ENCODE assay signal across 8 mouse cellular contexts in the genomic region with DNA sequence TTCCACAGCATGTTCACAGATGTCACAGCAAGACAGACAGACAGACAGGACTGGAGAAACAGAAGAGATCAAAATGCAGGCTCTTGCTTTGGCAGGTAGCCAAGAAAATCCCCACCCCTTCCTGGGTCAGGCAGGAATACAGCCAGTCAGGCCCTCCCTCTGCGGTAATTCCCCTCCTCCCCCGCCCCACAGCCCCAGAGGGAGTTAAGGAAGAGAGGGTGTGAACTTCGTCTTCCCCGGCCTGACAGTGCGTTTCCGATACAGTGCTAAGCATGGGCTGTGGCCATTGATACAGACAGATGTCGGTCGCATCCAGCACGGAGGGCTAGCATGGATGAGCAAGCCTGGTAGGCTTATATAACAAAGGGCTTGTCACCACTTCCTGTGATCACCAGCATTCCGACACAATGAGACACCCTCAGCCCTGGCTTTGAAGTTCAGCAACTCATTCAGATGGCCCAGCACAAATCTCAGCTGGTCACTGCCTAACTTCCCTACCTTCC. TPM values are rescaled to one million over a fixed set of nuclear protein-coding genes. Genes with fewer than 3 reads are reported as not detected.
A peak's percentile ranks its signal among the peaks of the same experiment; 100 is the strongest.
DNase-seq lines count a peak whose midpoint lies in the region; ATAC-seq and TF ChIP-seq lines count a peak whose summit lies in the region.

No protein-coding gene starts in this region.

- H3K9ac ChIP-seq in heart, embryonic 14.5 days (ENCODE audit: low read length): peak overlapping the region; percentile 57
- H3K9ac ChIP-seq in kidney, embryonic 16.5 days (replicated peaks; ENCODE audit: low read length): peak overlapping the region; percentile 35; the same call in 1 of the 2 replicates

- no peaks in the 10 kb centered on the region for H3K36me3 ChIP-seq in heart, embryonic 14.5 days (ENCODE audit: control insufficient read depth, insufficient read depth, low read length)
- no peaks in the 10 kb centered on the region for H3K36me3 ChIP-seq in kidney, embryonic 16.5 days (ENCODE audit: insufficient read depth, low read length)
- no peaks in the 10 kb centered on the region for H3K36me3 ChIP-seq in small intestine, adult 2 months (ENCODE audit: control insufficient read depth, insufficient read depth, low read length)

- 1% methylated on average over 10 of the region's 10 CpGs for WGBS in heart, embryonic 14.5 days
- WGBS in kidney, embryonic 16.5 days: 1% methylated on average over 10 of the region's 10 CpGs
- 3% methylated on average over 10 of the region's 10 CpGs for WGBS in small intestine, adult 2 months

- DNase-seq in heart, adult 11 months: peak; percentile 99
- DNase-seq in heart, adult 8-10 months (ENCODE audit: low spot score): no peak
- DNase-seq in lung, postnatal 36 days: peak; percentile 71
- DNase-seq in cerebellum, postnatal 36 days: no peak

- H3K4me2 ChIP-seq in heart, embryonic 14.5 days (ENCODE audit: low read length): peak overlapping the region; percentile 53
- peak overlapping the region; percentile 42 for H3K4me2 ChIP-seq in kidney, embryonic 16.5 days (replicated peaks; ENCODE audit: low read depth, low read length)

- no peaks in the 10 kb centered on the region for H3K9me3 ChIP-seq in heart, embryonic 14.5 days (ENCODE audit: control insufficient read depth, low read length)
- no peaks in the 10 kb centered on the region for H3K9me3 ChIP-seq in kidney, embryonic 16.5 days (ENCODE audit: low read length)

- H3K4me3 ChIP-seq in cortical plate, adult 2 months (ENCODE audit: insufficient read depth, low read length): no peak overlapping the region
- H3K4me3 ChIP-seq in heart, embryonic 14.5 days (ENCODE audit: control insufficient read depth in 1 of 2, insufficient read depth in 1 of 2, low read depth in 1 of 2, low read length in 2 of 2): peak overlapping the region in 1 of 2 experiments; percentile 2; a peak in 1 of 4 replicates
- H3K4me3 ChIP-seq in kidney, embryonic 16.5 days (ENCODE audit: low read length): peak overlapping the region; percentile 7; the same call in 1 of the 2 replicates
- no peak overlapping the region for H3K4me3 ChIP-seq in small intestine, adult 2 months (ENCODE audit: low read depth, low read length)

- peak; percentile 49 for ATAC-seq in heart, embryonic 14.5 days (ENCODE audit: insufficient number of reproducible peaks, insufficient read depth, low FRiP score, low read depth)
- ATAC-seq in kidney, embryonic 16.5 days (ENCODE audit: low FRiP score, low TSS enrichment): peak; percentile 83

- H3K27me3 ChIP-seq in heart, embryonic 14.5 days (ENCODE audit: control insufficient read depth, insufficient read depth, low read length): no peaks in the 10 kb centered on the region
- no peaks in the 10 kb centered on the region for H3K27me3 ChIP-seq in kidney, embryonic 16.5 days (ENCODE audit: insufficient read depth, low read length)
- H3K27me3 ChIP-seq in small intestine, adult 2 months (ENCODE audit: control insufficient read depth, insufficient read depth, low read length): no peaks in the 10 kb centered on the region

- no peak for TF ChIP-seq CTCF in cortical plate, adult 2 months (IDR thresholded peaks at IDR 0.05; ENCODE audit: extremely low read depth, insufficient read depth, low read length)
- no peak for TF ChIP-seq CTCF in small intestine, adult 2 months (IDR thresholded peaks at IDR 0.05; ENCODE audit: extremely low read depth, insufficient read length, insufficient replicate concordance, low read depth, low read length)

- no peak for TF ChIP-seq POLR2A in cortical plate, adult 2 months (IDR thresholded peaks at IDR 0.05; ENCODE audit: extremely low read depth, insufficient read depth, low read length)
- TF ChIP-seq POLR2A in small intestine, adult 2 months (IDR thresholded peaks at IDR 0.05; ENCODE audit: low read depth, low read length): no peak

- H3K4me1 ChIP-seq in cortical plate, adult 2 months (ENCODE audit: control insufficient read depth, insufficient read depth, low read length): peaks cover 2% of the 10 kb centered on the region; the same call in 1 of the 2 replicates
- H3K4me1 ChIP-seq in heart, embryonic 14.5 days (ENCODE audit: control insufficient read depth in 2 of 2, insufficient read depth in 2 of 2, low read length in 2 of 2): peaks cover 82 to 95% of the 10 kb centered on the region in 2 experiments
- H3K4me1 ChIP-seq in kidney, embryonic 16.5 days (ENCODE audit: insufficient read depth, low read length): peaks cover 84% of the 10 kb centered on the region
- peaks cover 43% of the 10 kb centered on the region for H3K4me1 ChIP-seq in small intestine, adult 2 months (ENCODE audit: control insufficient read depth, insufficient read depth, insufficient read length, low read length)

- peak overlapping the region; percentile 11 for H3K27ac ChIP-seq in cortical plate, adult 2 months (ENCODE audit: insufficient read depth, low read length)
- peak overlapping the region; percentile 41 to 88 for H3K27ac ChIP-seq in heart, embryonic 14.5 days (replicated peaks in 1 of 2; ENCODE audit: control insufficient read depth in 1 of 2, insufficient read depth in 1 of 2, low read depth in 2 of 2, low read length in 2 of 2)
- H3K27ac ChIP-seq in kidney, embryonic 16.5 days (ENCODE audit: low read length): peak overlapping the region; percentile 81
- H3K27ac ChIP-seq in small intestine, adult 2 months (ENCODE audit: insufficient read depth, low read depth, low read length): peak overlapping the region; percentile 50

RNA-seq across cellular contexts. Expression of a gene that starts 18.4 kb away (rescaled TPM):
- 10 to 100 TPM; 23.7 to 44.2 (median 32.3) TPM for total RNA-seq in heart, adult 8-10 months (2022)
- 9.0 and 11.4 TPM in 2 replicates for polyA plus RNA-seq in cortical plate, adult 2 months (2012; rRNA removed)
- polyA plus RNA-seq in heart, embryonic 14.5 days (2014; fragmentation: Nextera tagmentation; extraction: Ambion mirVana): 15.3 and 19.0 TPM in 2 replicates
- polyA plus RNA-seq in kidney, embryonic 16.5 days (2015; fragmentation: Nextera tagmentation; extraction: Ambion mirVana): 2.7 and 3.1 TPM in 2 replicates
- 33.0 and 71.5 TPM in 2 replicates for polyA plus RNA-seq in small intestine, adult 2 months (2012; rRNA removed)

Comparison
In these comparisons a context has a peak if more than half of its experiments do, and no peak if none do; other contexts are left out.
1. DNase-seq: peak in heart, adult 11 months (single experiment) and lung, postnatal 36 days (single experiment); none in heart, adult 8-10 months (single experiment) and cerebellum, postnatal 36 days (0 of 2).
2. H3K27ac ChIP-seq: peak in every context shown above with its lines; median percentile 81 in kidney, embryonic 16.5 days; 64 in heart, embryonic 14.5 days; 50 in small intestine, adult 2 months; 11 in cortical plate, adult 2 months.